Mouse (Mus musculus): ENCODE measurements around the gene Cerk. TPM values are rescaled to one million over a fixed set of nuclear protein-coding genes. Genes with fewer than 3 reads are reported as not detected.
"Not testable (repeated sequence)": the region's sequence is repeated elsewhere in the genome, so short reads cannot be mapped to it uniquely, and the experiment has no call there.

The Cerk gene
- polyA plus RNA-seq, 1 experiment from 2014 or later = 9.4 TPM

DNA sequence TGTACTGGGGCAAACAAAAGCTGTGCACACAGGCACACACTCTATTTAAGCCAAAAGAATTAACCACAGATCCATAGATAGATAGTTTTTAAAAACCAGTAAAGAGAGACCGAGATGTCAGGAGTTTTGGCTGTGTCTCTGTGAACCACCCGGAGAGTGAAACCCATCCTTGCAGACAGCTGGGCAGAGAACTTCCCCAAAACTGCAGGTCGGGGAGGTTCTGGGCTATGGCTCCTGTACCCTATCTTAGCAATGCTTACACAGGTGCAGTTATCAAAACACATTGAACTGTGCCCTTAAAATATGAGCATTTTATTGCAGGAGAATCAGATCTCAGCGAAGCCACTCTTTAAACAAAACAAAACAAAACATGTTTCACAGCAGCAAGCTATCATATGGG is 5.5 kb downstream of the Cerk start:
- Histone ChIP-seq H3K36me3 (ENCODE audit: insufficient read depth, low read length) (no peaks in the 10 kb centered on the region), H3K4me3 (replicated peaks; ENCODE audit: low read depth, low read length) (no peak overlapping the region), H3K4me2 (ENCODE audit: low read length) (no peak overlapping the region), H3K27me3 (ENCODE audit: insufficient read depth, low read length) (no peaks in the 10 kb centered on the region), H3K4me1 (replicated peaks; ENCODE audit: insufficient read depth, low read length) (peaks cover 11% of the 10 kb centered on the region; the same call in 1 of the 2 replicates), H3K27ac (no peak overlapping the region), H3K9ac (ENCODE audit: low read depth, low read length) (no peak overlapping the region), H3K9me3 (replicated peaks; ENCODE audit: low read length) (no peaks in the 10 kb centered on the region)
- 45% methylated on average over 4 of the region's 4 CpGs for WGBS
- ATAC-seq (replicated peaks; ENCODE audit: low FRiP score, low read depth) (no peak), DNase-seq (ENCODE audit: low spot score) (no peak)
- TF ChIP-seq CTCF (IDR thresholded peaks at IDR 0.05; ENCODE audit: low read depth) = no peak

DNA sequence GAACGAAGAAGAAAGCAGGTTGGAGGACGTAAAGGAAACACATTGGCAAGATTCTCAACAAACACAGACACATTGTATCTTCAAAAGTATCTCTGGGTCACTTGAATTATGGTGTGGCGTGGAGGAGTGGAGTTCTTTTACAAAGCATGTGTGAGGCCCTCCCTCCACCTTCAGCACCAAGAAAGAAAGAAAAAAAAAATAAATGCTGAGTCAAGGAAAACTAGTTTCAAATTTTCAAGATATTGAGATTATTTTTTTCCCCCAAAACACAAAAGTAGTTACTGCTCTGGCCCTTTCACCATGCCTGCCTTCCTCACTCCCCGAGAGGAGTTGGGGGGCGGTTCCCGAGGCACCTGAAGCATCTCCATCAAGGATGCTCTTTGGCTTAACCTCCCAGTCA is 7.3 kb downstream of the Cerk start:
- no peak overlapping the region for H3K27ac ChIP-seq
- no peak overlapping the region for H3K4me3 ChIP-seq (replicated peaks; ENCODE audit: low read depth, low read length)
- H3K4me2 ChIP-seq (ENCODE audit: low read length) = no peak overlapping the region
- 75% methylated on average over 6 of the region's 6 CpGs for WGBS
- no peak for TF ChIP-seq CTCF (IDR thresholded peaks at IDR 0.05; ENCODE audit: low read depth)
- H3K9ac ChIP-seq (ENCODE audit: low read depth, low read length) = no peak overlapping the region
- no peaks in the 10 kb centered on the region for H3K9me3 ChIP-seq (replicated peaks; ENCODE audit: low read length)
- ATAC-seq (replicated peaks; ENCODE audit: low FRiP score, low read depth) = no peak
- no peak for DNase-seq (ENCODE audit: low spot score)
- H3K36me3 ChIP-seq (ENCODE audit: insufficient read depth, low read length) = no peaks in the 10 kb centered on the region
- peaks cover 13% of the 10 kb centered on the region for H3K4me1 ChIP-seq (replicated peaks; ENCODE audit: insufficient read depth, low read length)
- no peaks in the 10 kb centered on the region for H3K27me3 ChIP-seq (ENCODE audit: insufficient read depth, low read length)

DNA sequence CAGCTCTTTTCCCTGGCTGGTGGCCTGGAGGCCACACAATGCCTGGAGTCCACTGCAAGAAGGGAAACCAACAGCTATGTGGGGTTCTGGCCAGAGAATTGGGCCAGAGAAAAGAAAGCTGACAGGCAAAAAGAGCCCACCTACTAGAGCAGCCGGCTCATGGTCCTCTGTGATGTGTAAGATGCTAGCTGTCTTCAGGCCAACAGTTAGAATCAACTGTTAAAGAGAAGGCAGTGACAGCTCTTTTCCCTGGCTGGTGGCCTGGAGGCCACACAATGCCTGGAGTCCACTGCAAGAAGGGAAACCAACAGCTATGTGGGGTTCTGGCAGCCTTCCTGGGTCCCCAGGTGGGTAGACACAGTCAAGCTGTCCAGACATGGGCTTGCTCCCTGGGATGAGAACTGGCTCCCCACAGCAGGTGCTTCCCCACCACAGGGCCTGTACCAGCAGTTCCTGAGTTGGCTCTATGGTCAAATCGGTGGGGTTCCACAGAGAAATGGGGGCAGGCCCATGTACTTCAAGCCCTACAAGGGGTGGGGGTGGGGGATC is 8.2 kb downstream of the Cerk start:
- H3K4me1 ChIP-seq (replicated peaks; ENCODE audit: insufficient read depth, low read length) = peaks cover 21% of the 10 kb centered on the region
- H3K27ac ChIP-seq; H3K4me2 ChIP-seq (ENCODE audit: low read length); DNase-seq (ENCODE audit: low spot score); H3K36me3 ChIP-seq (ENCODE audit: insufficient read depth, low read length); ATAC-seq (replicated peaks; ENCODE audit: low FRiP score, low read depth); H3K27me3 ChIP-seq (ENCODE audit: insufficient read depth, low read length); H3K4me3 ChIP-seq (replicated peaks; ENCODE audit: low read depth, low read length); H3K9me3 ChIP-seq (replicated peaks; ENCODE audit: low read length); H3K9ac ChIP-seq (ENCODE audit: low read depth, low read length): not testable (repeated sequence)
- 71% methylated on average over 2 of the region's 2 CpGs for WGBS

DNA sequence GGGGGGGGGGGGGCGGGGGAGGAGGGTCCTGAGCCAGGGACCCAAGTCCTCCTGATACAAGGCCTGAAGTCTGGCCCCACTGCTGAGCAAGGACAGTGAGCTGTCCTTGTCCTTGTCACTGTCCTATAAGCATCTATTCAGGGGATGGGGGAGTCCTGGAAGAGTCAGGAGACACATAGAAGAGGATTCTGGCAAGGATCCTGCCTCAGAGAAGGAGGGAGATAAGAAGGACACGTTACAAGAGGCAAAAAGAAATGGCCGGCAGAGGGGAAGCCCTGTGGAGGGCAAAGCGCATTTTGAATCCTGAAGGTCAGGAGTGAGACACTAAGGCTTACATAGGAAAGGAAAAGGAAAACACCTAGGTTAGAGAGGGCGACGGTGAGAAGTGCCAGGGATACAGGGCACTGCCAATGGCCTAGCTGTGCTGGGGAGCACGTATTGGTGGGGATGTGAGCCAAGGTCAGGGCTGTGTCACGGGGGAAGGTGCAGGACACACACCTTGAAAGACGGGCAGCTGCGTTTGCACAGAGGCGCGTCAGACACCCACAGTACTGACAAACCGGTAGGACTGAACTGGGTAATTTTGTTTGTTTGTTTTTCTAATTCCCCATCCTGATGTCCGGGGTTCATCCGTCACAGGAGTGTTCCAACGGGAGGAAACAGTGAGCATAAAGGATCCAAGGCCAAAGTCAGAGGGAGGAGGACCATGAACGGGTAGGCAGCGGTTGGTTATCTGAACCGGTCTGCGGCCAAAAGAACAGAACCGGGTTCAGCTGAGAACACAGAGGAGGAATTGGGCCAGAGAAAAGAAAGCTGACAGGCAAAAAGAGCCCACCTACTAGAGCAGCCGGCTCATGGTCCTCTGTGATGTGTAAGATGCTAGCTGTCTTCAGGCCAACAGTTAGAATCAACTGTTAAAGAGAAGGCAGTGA is 8.9 kb downstream of the Cerk start:
- WGBS = 66% methylated on average over 21 of the region's 22 CpGs
- no peak overlapping the region for H3K4me3 ChIP-seq (replicated peaks; ENCODE audit: low read depth, low read length)
- H3K27me3 ChIP-seq (ENCODE audit: insufficient read depth, low read length) = no peaks in the 10 kb centered on the region
- H3K4me1 ChIP-seq (replicated peaks; ENCODE audit: insufficient read depth, low read length) = peaks cover 18% of the 10 kb centered on the region
- TF ChIP-seq CTCF (IDR thresholded peaks at IDR 0.05; ENCODE audit: low read depth) = no peak
- H3K9ac ChIP-seq (ENCODE audit: low read depth, low read length) = no peak overlapping the region
- H3K36me3 ChIP-seq (ENCODE audit: insufficient read depth, low read length) = no peaks in the 10 kb centered on the region
- H3K27ac ChIP-seq = no peak overlapping the region
- H3K4me2 ChIP-seq (ENCODE audit: low read length) = no peak overlapping the region
- no peak for ATAC-seq (replicated peaks; ENCODE audit: low FRiP score, low read depth)
- DNase-seq (ENCODE audit: low spot score) = no peak
- H3K9me3 ChIP-seq (replicated peaks; ENCODE audit: low read length) = no peaks in the 10 kb centered on the region

DNA sequence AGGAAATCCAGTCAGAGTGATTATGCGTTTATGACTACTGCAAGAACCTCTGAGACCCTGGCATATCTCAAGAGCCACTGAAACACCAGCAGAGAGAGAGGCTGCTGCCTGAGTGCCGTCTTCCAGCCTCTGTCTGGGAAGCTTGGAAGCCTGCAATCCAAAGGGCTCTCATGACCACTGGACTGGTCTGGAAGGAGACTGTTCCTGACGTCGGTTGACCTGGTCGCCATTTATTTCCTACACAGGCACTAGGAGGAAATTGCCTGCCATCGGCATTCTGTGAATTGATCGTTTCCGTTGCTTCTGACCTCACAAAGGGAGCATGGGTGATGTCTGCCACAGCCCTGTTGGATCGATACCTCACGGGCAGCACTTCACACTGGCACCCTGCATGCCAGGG is 9.8 kb downstream of the Cerk start:
- no peak for ATAC-seq (replicated peaks; ENCODE audit: low FRiP score, low read depth)
- peaks cover 20% of the 10 kb centered on the region for H3K4me1 ChIP-seq (replicated peaks; ENCODE audit: insufficient read depth, low read length)
- H3K27me3 ChIP-seq (ENCODE audit: insufficient read depth, low read length) = no peaks in the 10 kb centered on the region
- 70% methylated on average over 10 of the region's 10 CpGs for whole genome bisulfite sequencing
- no peaks in the 10 kb centered on the region for H3K36me3 ChIP-seq (ENCODE audit: insufficient read depth, low read length)
- H3K4me3 ChIP-seq (replicated peaks; ENCODE audit: low read depth, low read length) = no peak overlapping the region
- no peak for DNase-seq (ENCODE audit: low spot score)
- no peak overlapping the region for H3K4me2 ChIP-seq (ENCODE audit: low read length)
- no peaks in the 10 kb centered on the region for H3K9me3 ChIP-seq (replicated peaks; ENCODE audit: low read length)
- H3K27ac ChIP-seq = no peak overlapping the region
- H3K9ac ChIP-seq (ENCODE audit: low read depth, low read length) = no peak overlapping the region
- TF ChIP-seq CTCF (IDR thresholded peaks at IDR 0.05; ENCODE audit: low read depth) = no peak

DNA sequence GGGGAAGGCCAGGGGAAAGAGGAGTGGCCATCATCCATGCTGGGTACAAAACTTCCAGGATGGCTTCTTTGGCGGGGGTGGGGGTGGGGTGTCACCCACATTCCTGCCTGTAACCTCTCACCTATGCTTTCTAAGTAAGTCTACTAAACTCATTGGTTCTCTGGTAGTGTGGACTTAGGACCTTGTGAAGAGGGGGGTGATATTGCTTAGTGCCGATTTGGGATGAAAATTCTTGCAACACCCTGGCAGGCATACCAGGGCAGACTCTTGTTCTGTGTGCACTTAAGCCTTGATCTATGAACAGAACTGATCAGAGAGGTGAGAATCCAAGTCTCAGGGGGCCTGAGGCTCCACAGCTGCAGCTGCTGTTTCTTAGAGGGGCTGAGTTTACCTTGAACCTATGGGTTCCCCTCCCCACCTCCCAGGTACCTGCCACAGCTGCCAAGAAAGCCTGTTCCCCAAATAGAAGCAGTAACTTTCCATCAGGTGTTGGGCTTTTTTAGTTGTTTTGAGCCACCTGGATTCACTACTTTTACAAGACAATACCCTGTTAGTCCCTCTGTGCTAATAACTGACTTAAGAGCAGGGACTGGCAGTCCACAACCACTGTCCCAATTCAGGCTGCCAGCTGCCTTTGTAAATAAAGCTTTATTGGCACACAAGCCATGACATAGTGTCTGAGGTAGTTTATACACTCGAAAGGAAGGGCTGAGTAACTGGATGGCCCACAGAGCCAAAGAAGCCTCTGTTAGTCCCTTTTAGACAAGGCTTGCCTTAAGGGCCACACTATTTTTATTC is 10.5 kb downstream of the Cerk start:
- Histone ChIP-seq H3K36me3 (ENCODE audit: insufficient read depth, low read length) (no peaks in the 10 kb centered on the region), H3K27ac (no peak overlapping the region), H3K4me2 (ENCODE audit: low read length) (no peak overlapping the region), H3K27me3 (ENCODE audit: insufficient read depth, low read length) (no peaks in the 10 kb centered on the region), H3K9ac (ENCODE audit: low read depth, low read length) (no peak overlapping the region), H3K4me1 (replicated peaks; ENCODE audit: insufficient read depth, low read length) (peaks cover 20% of the 10 kb centered on the region), H3K4me3 (replicated peaks; ENCODE audit: low read depth, low read length) (no peak overlapping the region), H3K9me3 (replicated peaks; ENCODE audit: low read length) (no peaks in the 10 kb centered on the region)
- TF ChIP-seq CTCF (IDR thresholded peaks at IDR 0.05; ENCODE audit: low read depth) = no peak
- no peak for ATAC-seq (replicated peaks; ENCODE audit: low FRiP score, low read depth)
- no peak for DNase-seq (ENCODE audit: low spot score)
- WGBS = 82% methylated on average over 3 of the region's 3 CpGs

Measured in kidney, postnatal 0 days (tissue).